Mouse (Mus musculus): ENCODE data around the gene Zmpste24.

DNA sequence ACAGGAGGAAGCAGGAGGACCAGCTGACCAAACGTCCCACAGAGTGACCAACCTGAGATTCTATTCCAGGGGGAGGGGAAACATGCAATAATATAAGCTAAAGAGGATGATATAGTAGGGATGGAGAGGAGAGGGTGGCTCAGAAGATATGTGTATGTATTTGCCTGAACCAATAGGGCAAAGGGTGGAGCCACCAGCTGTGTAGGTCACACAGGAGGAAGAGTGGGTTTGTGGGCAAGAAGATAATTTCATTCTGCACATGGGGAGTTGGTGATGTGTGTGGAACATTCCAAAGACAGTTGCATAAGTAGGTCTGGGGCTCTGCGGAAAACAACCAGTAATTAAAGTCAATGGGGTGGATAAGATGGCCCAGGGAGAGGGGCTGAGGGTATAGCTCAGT lies 72.4 kb downstream of the Zmpste24 start:
- TF ChIP-seq TAL1 (IDR thresholded peaks at IDR 0.05; ENCODE audit: low read length): no peak
- no peak for TF ChIP-seq GATA1 (IDR thresholded peaks at IDR 0.05; ENCODE audit: low read length)

Measured in erythroblast, embryonic 14.5 days (primary cell).